Mouse (Mus musculus) ovary, postnatal 36 days (tissue): ENCODE measurements around the gene Tgif1.
A peak's percentile ranks its signal among the peaks of the same experiment; 100 is the strongest.
"Not testable (repeated sequence)": the region's sequence is repeated elsewhere in the genome, so short reads cannot be mapped to it uniquely, and the experiment has no call there.

Source experiments
- DNase-seq: peaks from one replicate; pipeline ENCODE4 v3.0.0; 2022; ENCODE audit warnings: low spot score, mixed read lengths

The Tgif1 gene

GRCm38 (mm10) chr17:70843252-70843651 is 10.1 kb downstream of the Tgif1 start:
- DNase-seq: no peak

GRCm38 (mm10) chr17:70838533-70838932 is 14.8 kb downstream of the Tgif1 start:
- no peak for DNase-seq

GRCm38 (mm10) chr17:70838031-70838430 is 15.3 kb downstream of the Tgif1 start:
- no peak for DNase-seq

DNA sequence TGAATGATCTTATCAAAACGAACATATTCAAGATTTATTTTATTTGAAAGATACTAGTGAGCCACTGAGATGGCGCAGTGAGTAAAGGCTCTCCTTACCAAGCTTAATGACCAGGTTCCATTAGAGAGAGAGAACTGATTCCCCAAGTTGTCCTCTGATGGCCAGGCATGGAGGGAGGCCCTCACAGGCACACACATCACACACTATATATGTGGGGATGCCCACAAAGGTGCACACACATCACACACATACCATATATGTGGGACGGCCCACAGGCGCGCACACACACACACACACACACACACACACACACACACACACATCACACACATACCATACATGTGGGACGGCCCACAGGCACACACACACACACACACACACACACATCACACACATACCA is 15.9 kb downstream of the Tgif1 start:
- DNase-seq: not testable (repeated sequence)

- no peak for DNase-seq
These were observed 16.5 kb downstream of the Tgif1 start for GRCm38 (mm10) chr17:70836820-70837219.

GRCm38 (mm10) chr17:70835071-70835790 is 18.1 kb downstream of the Tgif1 start:
- no peak for DNase-seq

GRCm38 (mm10) chr17:70834430-70834965 is 18.8 kb downstream of the Tgif1 start:
- no peak for DNase-seq

DNA sequence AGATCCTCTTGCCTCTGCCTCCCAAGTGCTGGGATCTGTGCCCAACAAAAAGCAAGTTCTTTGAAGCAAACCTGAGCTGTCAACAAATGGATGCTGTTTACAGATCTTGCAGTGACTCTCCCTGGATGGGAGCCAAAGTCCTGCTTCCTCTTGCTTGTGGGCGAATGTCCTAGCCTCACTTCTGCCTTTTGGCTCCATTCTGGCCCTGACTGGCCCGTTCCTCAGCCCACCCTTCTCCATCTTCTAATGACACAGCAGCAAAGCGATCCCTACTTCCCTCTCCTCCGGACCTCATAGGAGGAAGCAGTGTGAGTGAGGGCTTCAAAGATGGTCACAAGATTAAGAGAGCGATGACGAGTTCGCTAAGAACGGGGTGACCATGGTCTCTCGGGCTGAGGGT is 20.8 kb downstream of the Tgif1 start:
- no peak for DNase-seq

DNA sequence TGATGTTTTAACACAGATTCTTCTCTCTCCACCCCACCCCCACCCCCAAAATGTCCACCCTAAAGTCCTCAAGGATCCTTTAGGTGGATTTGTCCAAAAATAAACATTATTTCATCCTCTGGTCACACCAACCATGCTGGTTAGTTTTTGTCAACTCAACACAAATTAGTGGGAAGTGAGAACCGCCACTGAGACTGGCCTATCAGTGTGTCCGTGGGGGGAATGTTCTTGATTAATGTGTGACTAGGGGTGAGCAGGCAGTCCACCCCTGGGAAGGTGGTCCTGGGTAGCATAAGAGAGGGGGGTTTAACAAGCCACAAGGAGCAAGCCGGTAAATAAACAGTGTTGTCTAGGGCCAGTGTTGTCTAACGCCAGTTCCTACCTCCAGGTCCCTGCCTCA is 21.8 kb downstream of the Tgif1 start:
- DNase-seq: no peak

GRCm38 (mm10) chr17:70829943-70830715 is 23.2 kb downstream of the Tgif1 start:
- no peak for DNase-seq

DNA sequence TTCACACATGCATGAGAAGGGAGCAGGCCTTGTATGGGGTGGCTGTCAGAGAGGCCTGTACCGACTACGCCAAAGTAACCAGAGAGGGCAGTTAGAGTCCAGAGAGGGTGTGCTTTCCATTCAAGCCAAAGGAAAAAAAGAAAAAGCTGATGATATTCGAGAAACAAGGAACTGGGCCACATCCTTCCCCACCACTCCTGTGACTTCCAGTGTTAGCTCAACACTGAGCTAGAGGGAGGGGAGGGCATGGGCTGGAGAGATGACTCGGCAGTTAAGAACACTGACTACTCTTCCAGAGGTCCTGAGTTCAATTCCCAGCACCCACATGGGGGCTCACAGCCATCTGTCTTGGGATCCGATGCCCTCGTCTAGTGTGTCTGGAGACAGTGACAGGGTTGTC is 24.1 kb downstream of the Tgif1 start:
- DNase-seq: no peak

DNA sequence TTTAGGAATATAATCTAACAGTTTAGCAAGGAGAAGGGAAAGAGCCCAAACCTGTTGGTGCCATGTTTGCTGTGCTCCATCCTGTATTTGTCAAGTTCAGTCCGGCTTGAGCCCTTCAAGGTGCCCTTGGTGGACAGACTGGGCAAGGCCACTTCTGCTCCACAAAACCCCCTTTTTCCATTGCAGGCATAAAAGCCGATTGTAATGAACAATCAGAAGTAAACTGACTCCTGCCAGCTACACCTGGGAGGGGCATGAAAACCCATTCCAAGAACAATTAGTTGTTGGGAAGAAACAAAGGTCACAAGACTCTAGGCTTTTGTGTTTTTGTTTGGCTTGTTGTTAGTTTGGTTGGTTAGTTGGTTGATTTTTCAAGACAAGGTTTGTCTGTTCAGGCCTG is 24.8 kb downstream of the Tgif1 start:
- no peak for DNase-seq

GRCm38 (mm10) chr17:70828180-70828528 is 25.2 kb downstream of the Tgif1 start:
- DNase-seq: no peak

- DNase-seq: not testable (repeated sequence)
These were observed 25.7 kb downstream of the Tgif1 start for GRCm38 (mm10) chr17:70827463-70828179.

DNA sequence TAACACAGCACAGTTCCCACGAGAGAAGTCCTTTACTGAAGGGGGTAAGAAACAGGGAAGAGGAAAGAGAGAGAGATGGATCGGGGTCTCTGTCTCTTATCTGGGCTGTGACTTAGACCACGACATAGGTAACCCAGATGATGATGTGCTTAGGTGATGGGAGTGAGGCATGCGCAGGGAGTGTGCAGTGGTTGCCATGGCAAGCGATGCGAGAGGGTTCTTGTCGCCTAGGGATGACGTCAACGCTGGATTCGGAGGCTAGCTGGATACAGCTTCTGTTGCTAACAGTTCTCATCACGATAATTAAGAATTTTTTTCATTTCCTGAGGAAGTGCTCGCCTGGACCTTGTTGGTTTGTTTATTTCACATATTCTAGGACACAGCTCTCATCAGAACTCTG is 27.1 kb downstream of the Tgif1 start:
- DNase-seq: no peak

DNA sequence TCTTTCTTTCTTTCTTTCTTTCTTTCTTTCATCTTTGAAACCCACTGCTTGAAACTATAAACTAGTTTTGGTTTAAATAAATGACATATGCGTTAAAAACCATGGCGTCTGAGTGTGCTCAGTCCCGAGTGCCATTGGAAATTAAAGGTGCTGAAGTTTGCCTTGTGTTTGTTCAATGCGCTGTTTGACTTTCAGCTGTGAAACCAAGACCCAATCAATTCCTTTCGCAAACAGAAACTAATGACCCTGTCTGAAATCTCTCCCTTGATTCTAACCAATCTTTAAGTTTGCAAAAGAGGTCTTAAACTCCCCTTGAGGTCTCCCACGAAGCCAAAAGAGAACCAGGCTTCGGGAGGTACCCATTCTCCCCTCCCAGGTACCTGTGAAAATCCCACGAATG is 30.3 kb downstream of the Tgif1 start:
- DNase-seq: no peak

- peak; percentile 52 for DNase-seq
These were observed 35.4 kb downstream of the Tgif1 start for GRCm38 (mm10) chr17:70817862-70818451.

GRCm38 (mm10) chr17:70815001-70815400 is 38.3 kb downstream of the Tgif1 start:
- DNase-seq: no peak

GRCm38 (mm10) chr17:70810795-70811194 is 42.6 kb downstream of the Tgif1 start:
- no peak for DNase-seq

GRCm38 (mm10) chr17:70809776-70810175 is 43.6 kb downstream of the Tgif1 start:
- DNase-seq: no peak

DNA sequence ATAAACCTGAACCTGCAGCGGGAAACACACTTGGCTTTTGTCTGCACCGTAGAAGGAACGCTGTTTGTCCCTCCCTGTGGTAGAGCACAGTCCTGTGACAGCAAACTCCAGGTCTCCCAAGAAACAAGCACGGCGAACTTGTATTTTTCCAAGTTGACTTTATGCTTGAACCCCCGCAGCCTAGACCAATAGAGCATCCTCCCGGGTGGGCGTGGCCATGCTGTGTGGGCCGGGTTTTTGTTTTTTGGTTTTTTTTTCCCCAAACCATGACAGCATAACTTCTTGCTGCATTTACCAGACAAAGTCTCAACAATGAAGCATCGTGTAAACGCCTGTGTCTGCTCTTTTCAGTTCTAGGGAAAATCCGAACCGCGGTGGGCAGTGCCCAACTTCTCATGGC is 44.5 kb downstream of the Tgif1 start:
- DNase-seq: peak; percentile 73

DNA sequence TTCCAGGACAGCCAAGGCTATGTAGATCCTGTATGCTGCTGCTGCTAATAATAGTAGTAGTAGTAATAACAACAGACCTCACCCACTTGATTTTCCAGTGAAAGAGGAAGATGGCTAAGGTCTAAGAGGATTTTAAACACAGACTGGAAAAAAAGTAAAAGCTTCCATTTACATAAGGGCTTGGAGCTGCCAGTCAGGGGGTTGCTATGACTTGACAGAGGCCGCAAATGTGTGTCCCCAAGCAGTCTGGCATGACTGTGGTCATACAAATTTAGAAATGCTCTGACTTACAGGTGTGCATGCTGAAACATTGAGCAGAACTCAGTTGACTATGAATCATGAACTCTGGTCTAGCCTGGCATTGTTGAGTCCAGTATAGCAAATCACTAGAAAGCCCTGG is 45.5 kb downstream of the Tgif1 start:
- DNase-seq: no peak
